Mouse (Mus musculus): ENCODE data around the gene R3hdm2. TPM values are rescaled to one million over a fixed set of nuclear protein-coding genes. Genes with fewer than 3 reads are reported as not detected.

The R3hdm2 gene
- polyA plus RNA-seq (2017; shearing (Covaris generic)): 13.2 TPM

DNA sequence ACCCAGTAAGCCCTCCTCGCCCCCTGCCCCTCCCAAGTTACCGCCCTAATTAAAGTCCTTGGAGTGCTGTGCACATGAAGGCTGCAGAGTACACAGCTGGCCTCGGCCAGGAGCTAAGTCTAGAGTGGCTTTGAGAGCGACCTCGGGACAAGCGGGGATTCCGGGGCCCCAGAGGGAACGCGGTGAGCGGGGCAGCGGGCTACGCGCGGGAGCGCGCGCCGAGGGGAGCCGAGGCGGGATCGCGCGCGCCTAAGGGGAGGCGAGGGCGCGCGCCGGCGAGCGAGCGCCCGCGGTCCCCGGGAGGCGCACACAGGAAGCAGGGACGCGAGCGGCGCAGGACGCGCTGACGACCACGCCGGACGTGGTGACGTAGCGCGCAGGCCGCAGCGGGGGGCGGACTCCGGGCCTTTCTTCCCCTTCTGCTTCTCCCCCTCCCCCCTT lies at the start of gene R3hdm2:
Gene R3hdm2 (plus strand): TSS at position 77 of the 441 bp plus-strand sequence.

DNA sequence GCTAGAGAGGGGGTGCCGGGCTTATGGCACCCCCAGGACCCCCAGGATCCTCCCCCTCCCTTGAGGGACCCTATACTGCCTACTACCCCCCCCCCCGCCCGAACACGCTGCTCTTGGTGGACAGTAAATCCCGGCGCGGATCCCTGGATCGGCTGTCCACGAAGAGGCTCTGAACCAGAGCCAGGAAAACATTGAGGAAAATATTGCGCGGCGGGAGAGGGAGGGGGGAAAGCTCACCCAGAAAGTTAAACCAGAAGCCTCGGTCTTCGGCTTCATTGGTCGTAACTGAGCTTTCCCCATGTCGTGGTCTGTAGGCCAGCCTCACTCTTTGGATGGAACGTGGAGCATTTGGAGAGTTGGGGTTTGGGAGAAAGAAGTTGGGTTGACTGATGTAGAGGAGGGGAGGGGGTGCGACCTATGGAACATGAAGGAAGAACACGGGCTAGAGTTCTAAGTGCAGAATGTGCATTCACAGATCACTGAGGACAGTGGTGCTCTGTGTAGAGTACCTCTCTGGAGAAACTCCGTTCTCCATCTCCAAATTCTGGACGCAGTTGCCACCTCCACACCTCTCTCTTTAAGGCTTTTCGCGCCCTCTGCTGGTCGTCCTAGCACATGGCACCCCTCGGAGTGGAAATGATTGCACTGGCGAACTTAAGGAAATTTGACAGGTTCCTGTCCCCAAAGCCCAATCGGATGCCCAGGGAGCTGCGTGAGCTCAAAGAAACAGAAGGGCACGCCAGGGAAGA lies 38.1 kb upstream of the R3hdm2 start, which contains the start of gene Gli1:
Gene Gli1 (minus strand): TSS at position 84 of the 749 bp plus-strand sequence.

DNA sequence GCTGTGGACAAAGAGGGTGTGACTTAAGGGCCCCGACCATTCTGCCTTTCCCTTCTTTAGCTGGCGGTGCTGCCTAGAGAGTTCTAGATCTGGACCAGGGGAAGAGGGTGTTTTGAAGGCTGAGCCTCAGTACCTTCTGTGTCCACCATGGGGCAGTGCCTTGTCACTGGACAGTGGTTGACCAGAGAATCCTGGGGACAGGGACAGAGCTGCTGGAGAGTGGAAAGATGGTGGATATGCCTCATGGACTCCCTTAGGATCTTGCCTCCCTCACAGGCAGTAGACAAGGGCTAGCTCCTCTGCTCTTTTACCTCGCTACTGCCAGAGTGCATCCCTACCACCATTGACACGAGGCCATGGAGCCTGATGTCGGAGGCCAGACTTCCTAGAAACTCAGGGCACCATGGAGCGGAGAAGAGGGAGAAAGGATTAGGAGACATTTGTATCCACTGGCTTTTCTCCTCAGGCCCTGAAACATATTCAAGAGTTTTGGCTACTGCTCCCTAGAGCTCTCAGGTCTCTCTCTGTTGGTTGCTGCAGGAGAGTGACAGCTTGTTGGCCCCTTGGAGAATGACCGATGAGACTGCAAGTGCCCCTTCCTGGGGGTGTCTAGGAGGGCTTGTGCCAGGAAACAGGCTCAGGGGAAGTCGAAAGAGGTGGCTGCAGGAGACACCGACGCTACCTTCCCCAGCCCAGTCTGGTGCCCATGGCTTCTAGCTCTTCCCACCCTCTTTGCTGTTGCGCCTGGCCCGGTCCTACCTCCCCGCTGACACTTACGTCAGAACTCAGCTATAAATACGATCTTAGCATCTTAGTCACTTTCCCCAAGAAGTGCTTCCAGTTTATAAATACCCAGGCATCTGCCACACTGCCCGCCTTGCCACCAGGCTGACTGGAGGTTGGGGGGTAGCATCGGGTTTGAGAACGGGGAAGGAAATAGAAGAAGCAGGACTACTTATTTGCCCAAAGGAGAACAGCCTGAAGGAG lies 25.9 kb upstream of the R3hdm2 start, which contains the start of gene Inhbe:
Gene Inhbe (minus strand): TSS at position 503 of the 987 bp plus-strand sequence.

DNA sequence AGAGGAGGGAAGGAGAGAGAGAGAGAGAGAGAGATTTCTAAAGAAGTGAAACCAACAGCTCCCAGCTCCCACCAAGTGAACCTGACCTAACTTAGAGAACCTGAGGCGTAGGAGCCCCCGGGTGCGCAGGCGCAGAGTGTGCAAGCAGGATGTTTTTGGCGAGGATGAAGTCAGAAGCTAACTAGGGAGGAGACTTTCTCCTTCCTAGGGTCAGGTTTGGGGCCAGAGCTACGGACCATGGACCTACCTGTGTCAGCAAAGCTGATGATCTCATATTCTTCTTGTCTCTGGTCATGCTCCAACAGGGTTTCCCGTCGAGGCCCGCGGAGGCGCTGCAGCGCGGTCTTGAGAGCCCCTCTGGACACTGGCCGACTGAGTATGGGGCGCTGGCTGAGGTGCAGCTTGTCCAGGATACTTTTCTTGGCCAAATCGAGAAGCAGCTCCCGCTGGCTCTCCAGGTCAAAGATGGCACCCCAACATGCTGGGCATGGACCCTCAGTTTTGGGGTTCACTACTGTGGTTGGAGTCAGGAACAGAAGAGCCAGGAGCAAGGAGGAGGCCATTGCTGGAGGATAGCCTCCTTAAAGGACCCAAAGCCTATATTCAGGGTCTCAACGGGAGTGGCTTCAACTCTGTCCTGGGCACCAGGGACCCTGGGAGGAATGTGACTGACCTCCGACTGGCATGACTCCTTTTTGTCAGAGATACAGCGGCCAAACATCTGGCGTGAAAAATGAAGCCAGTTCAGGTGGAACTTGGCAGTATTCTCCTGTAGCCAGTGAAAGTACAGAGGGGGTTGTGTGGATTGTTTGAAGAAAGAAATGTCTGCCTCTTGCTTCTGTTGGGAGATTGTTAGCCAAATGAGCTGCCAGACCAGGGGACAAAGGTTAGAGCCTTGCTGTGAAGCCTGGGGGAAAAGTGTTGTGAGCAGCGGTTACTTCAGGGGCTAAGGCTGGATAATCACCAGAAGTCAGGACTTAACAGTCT lies 10.0 kb upstream of the R3hdm2 start, which contains the start of gene Inhbc:
Gene Inhbc (minus strand): TSS at position 598 of the 987 bp plus-strand sequence.

DNA sequence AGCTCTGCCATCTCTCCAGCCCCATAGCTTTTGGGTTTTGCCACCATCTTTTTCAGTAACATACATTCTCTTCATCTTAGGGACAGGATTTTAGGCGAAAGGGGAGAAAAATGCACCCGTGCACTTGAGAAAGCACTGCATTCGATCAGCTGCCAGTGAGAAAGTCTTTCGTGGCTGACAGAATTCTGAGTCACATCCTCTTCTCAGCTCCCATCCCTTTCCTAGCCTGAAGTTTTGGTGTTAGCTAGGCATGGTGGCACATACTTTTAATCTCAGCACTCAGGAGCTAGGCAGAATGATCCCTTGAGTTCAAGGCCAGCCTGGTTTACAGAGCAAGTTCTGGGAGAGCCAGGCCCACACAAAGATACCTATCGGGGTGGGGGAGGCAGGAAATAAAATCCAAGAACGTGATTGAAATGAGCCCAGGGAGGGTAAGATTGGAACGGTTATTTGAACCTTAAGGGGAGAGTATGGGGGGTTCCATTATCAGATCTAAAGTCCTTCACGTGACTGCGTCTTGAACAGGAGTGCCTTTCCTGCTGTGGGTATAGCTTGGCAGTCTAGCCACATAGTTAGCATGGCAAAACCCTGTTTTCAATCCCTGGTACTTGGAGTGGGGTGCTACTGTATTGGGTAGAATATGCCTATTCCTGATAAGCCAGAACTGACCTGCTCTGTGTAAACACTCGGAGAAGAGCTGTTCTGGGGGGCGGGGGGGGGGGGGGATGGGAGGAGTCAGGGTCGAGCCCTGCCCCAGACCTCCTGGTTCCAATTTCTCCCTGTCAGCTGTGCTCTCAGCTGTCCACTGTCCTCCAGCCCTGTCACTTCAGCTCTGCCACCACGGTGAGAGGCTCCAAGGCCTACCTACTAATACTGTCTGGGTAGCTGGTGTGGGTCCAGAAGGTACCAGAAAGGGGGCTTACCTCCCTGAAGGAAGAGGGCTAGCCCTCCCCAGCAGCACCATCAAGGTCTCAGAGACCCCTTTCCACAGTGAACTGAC lies 121.1 kb downstream of the R3hdm2 start, which contains the start of gene Stac3:
Gene Stac3 (plus strand): TSS at position 793 of the 1,000 bp plus-strand sequence.

DNA sequence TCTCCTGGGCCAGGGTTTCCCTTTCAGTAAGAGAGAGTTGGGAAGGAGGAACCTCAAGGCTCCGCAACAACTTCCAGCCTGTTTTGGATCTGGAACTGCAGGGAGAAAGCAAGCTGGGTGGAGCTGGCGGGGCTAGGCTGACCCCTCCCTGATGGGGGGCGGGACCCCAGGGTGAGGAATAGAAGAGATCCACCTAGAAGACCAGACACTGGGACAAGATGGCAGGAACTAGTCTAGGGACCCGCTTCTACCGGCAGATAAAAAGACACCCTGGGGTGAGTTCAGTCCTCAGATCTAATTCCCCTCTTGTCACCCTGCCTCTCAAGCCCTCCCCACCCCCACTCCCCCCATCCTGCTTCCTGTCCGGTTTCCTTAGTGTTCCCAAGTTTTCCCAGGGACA lies 134.6 kb downstream of the R3hdm2 start, which contains the start of gene Ndufa4l2:
Gene Ndufa4l2 (plus strand): TSS at position 204 of the 400 bp plus-strand sequence.

DNA sequence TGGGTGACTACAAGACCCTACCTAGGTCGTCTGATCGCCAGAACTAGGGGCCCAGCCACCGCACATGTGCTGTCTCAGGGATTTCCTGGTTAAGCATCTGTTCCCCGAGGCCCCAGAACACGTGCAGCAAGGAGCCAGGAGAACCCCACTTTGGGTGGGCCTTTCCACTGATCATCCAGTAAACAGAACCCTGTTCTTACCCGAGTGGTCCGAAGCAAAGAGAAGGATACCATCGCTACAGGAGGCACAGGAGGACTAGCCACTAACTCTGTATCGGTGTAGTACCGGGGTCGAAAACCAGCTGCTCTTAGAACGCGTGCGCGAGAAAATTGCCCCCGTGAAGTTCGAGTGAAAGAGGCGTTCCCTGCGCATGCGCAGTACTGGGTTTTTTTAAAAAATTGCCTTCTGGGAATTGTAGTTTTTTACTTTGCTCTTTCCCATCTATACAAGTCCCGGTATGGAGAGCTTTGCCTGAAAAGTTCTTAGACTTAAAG lies 142.0 kb downstream of the R3hdm2 start, which contains the start of gene Shmt2:
Gene Shmt2 (minus strand): TSS at position 357 of the 494 bp plus-strand sequence.

DNA sequence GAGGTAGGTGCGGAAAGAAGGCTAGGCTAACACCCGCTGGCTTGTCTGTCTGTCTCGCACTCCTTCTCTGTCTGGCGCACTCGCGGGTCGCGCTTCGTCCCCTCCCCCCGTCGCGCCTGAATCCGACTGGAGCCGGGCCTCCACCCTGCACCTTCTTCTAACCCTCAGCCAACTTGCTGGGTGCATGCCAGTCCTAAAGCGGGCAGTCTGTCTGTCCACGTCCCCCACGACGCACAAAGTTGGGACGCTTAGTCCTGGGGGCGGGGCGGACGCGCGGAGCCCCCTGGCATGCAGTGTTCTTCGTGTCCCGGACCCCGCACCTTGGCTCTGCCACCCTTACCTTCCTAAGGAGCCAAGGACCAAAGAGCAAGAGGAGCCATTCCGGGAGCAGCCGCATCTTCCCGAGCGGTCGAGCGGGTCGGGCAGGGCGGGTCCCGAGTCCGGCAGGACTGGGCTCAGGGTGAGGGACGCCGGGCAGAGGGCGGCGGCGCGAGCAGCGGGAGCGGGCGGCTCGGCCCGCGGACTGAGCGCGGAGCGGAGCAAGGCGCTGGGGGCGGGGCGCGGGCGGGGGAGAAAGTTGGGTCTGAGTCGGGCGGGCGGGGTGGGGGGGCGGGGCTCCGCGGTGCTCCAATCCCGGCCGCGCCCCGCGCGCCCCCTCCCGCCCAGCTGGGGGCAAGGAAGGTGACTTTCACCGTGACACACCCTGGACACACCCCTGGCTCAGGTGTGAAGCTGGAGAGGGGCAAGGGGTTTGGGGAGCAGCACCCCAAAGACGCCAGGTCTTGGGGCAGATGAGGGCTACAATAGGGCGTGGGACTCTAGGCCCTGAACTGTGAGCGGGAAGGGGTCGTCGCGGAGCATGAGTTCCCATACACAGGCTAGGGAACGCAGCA lies 154.2 kb downstream of the R3hdm2 start, which contains the start of gene Nxph4:
Gene Nxph4 (minus strand): TSS at position 524 of the 893 bp plus-strand sequence.

Other genes starting within 250 kb of the R3hdm2 start
- 589 TPM for gene B4galnt1, start 215.1 kb upstream of the R3hdm2 start, polyA plus RNA-seq (2017; shearing (Covaris generic))
- 6.3 TPM for gene Slc26a10, start 199.7 kb upstream of the R3hdm2 start, polyA plus RNA-seq (2017; shearing (Covaris generic))
- gene Arhgef25, start 190.2 kb upstream of the R3hdm2 start, polyA plus RNA-seq (2017; shearing (Covaris generic)): 0.40 TPM
- 130 TPM for gene Dtx3, start 184.6 kb upstream of the R3hdm2 start, polyA plus RNA-seq (2017; shearing (Covaris generic))
- 44.1 TPM for gene Pip4k2c, start 168.7 kb upstream of the R3hdm2 start, polyA plus RNA-seq (2017; shearing (Covaris generic))
- gene Kif5a, start 117.0 kb upstream of the R3hdm2 start, polyA plus RNA-seq (2017; shearing (Covaris generic)): 0.33 TPM
- gene Dctn2, start 114.0 kb upstream of the R3hdm2 start, polyA plus RNA-seq (2017; shearing (Covaris generic)): 118 TPM
- 9.3 TPM for gene Mbd6, start 91.3 kb upstream of the R3hdm2 start, polyA plus RNA-seq (2017; shearing (Covaris generic))
- gene Mars, start 68.5 kb upstream of the R3hdm2 start, polyA plus RNA-seq (2017; shearing (Covaris generic)): 71.0 TPM
- 139 TPM for gene Arhgap9, start 58.4 kb upstream of the R3hdm2 start, polyA plus RNA-seq (2017; shearing (Covaris generic))
- gene Gli1, start 38.4 kb upstream of the R3hdm2 start, polyA plus RNA-seq (2017; shearing (Covaris generic)): 0.49 TPM
- gene Inhbe, start 25.9 kb upstream of the R3hdm2 start, polyA plus RNA-seq (2017; shearing (Covaris generic)): not detected
- gene Inhbc, start 9.9 kb upstream of the R3hdm2 start, polyA plus RNA-seq (2017; shearing (Covaris generic)): not detected
- gene Stac3, start 121.4 kb downstream of the R3hdm2 start, polyA plus RNA-seq (2017; shearing (Covaris generic)): 0.49 TPM
- gene Ndufa4l2, start 134.6 kb downstream of the R3hdm2 start, polyA plus RNA-seq (2017; shearing (Covaris generic)): not detected
- 95.5 TPM for gene Shmt2, start 142.1 kb downstream of the R3hdm2 start, polyA plus RNA-seq (2017; shearing (Covaris generic))
- not detected for gene Nxph4, start 154.2 kb downstream of the R3hdm2 start, polyA plus RNA-seq (2017; shearing (Covaris generic))
- 1.4 TPM for gene Lrp1, start 240.8 kb downstream of the R3hdm2 start, polyA plus RNA-seq (2017; shearing (Covaris generic))

Measured in activated CD4-positive, CD25-positive, alpha-beta regulatory T cell, adult 9 weeks (primary cell).